Mouse (Mus musculus) heart, postnatal 0 days (tissue): Measurements from ENCODE around the gene Cilp.

Experiments
- CTCF ChIP-seq: IDR thresholded peaks from 2 replicates; pipeline ENCODE4 v1.5.1; 2016; ENCODE audit warnings: antibody characterized with exemption, control low read depth, low read depth
- EP300 ChIP-seq: IDR thresholded peaks from 2 replicates; pipeline ENCODE4 v1.6.1; 2016; ENCODE audit warnings: antibody characterized with exemption, low read depth

DNA sequence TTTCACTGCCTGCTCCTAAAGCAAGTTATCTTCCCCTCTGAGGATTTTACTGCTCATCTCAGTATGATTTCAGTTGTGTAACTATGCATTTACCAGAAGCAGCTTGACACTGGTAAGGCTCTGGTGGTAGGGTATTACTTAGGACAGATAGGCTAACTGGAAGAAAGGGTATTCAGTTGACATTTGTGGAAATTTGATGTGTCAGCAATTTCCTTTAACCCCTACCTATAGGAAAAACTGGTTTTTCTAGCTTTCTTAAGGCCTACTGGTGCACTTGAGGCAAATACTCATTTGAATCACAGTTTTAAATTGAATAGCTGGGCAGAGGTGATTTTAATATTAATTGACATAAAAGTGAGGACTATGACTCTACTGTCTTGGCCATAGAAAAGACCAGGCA, 61.0 kb downstream of the Cilp start:
- TF ChIP-seq CTCF (no peak), EP300 (no peak)
